Mouse (Mus musculus) right cerebral cortex, postnatal 25 days (tissue): ENCODE results near the gene Ptk6.
"Not testable (repeated sequence)": the region's sequence is repeated elsewhere in the genome, so short reads cannot be mapped to it uniquely, and the experiment has no call there.

ENCODE experiments used
- DNase-seq: peaks from one replicate; pipeline ENCODE4 v3.0.0; 2022

Ptk6 gene

DNA sequence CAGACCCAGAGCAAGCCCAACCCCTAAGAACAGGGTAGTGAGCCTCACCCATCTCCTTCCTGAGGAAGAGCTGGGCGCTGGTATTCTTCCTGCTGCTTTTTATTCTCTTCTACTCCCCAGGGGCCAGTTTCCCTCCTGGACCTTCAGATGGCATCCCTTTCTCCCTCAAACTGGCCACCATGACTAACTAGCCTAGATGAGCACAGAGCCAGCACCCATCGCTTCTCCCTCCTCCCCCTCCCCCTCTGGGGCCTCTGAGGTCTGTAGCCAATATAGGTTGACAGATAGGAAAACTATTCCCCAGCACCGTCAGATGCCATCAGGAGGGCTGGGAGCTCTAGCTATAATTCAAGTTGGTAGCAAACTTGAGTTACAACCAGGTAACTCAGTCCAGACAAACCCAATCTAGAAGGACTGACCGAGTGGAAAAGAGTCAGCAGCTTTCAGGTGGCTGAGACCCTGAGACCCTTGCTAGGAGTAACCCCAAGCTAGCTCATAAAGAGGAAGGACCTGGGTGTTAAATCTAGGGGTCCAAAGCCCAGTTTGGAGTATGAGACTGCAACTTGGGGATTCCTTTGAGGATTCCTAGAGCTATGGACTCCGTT lies 16.4 kb upstream of the Ptk6 start:
- no peak for DNase-seq

GRCm38 (mm10) chr2:181216037-181216436 lies 13.4 kb upstream of the Ptk6 start:
- DNase-seq: no peak

- no peak for DNase-seq
Measured at GRCm38 (mm10) chr2:181213021-181213445, 10.4 kb upstream of the Ptk6 start, which contains the start of gene Srms. Srms (minus strand) TSS chr2:181213185.

DNA sequence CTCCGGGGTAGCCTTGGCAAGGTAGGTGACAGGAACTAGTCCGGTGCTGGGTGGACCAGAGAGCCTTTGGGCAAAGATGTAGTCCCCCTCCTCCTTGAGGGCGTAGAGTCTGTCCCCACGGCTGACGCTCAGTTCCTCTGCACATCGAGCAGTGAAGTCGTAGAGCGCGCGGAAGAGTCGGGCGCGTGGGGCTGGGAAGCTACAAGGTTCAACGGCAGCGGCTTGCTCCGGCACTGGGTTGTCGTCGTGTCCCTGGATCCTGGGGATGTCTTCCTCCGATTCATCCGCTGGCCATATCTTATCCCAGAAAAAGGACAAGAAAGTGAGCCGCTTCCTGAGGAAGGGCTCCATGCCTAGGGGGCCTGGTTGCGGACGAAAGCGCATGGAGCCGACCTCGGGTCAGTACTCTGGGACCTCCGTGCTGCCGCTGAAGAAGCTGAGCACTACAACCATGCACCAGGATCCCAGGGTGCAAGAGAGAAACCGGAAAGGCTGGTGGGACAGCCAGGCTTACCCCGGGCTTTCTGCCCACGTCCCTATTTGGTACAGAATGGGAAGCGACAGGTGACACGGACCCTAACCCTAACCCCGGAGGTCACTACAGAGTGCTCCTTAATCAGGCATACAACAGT lies 9.9 kb upstream of the Ptk6 start:
- no peak for DNase-seq

DNA sequence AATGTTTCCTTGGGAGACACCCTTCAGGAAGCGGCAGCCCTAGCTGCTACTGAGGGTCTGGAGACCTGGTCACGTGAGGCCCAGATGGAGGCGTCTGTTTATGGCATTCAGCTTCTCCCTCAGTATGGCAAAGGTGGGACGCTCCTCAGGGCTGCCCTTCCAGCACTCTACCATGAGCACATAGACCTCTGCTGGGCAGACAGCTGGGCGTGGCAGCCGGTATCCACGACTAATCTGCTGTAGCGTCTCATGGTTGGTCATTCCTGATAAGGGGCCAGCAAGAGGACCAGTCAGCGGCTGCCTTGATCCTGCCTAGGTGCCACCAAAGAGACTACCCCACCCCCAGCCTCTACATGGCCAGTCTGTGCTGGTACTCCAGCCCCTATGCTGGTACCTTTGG lies 3.5 kb upstream of the Ptk6 start:
- no peak for DNase-seq

DNA sequence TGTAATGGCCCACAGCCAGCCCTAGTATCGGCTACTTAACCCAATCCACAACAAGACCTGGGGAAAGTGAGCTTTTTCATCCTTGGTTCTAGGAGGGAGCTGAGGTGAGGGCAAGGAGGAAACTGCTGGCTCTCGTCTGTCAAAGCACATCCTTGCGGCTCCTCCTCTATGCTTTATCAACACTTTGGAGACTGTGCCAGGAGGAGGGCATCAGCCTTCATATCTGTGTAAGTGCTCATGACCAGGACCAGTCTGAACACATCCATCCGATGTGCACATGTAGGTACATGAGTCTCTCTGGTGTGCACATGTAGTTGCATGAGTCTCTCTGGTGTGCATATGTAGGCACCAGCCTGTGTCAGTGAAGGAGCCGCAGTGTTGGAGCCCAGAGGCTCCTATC lies 3.1 kb upstream of the Ptk6 start:
- no peak for DNase-seq

DNA sequence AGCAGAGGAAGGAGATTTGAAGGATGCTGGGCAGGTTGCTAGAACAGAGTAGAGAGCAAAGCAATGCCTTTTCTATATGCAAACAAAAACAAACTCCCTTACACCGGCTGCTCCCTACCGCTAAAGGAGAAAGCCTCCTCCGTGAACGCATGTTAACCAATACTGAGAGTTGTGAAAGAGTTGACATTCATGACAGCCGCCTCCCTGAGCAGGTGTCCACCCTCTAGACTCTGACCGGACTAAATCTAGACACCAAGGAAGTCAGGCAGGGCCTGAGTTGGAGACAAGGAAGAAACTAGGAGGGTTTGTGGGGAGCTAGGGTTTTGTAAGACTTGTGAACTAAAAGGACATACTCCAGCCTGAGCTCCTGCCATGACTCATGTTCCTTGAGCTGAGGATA lies 297 bp upstream of the Ptk6 start:
- DNase-seq: no peak

- no peak for DNase-seq
Measured at GRCm38 (mm10) chr2:181201606-181202005, 983 bp downstream of the Ptk6 start.

GRCm38 (mm10) chr2:181196628-181197300 lies 5.8 kb downstream of the Ptk6 start:
- DNase-seq: no peak

GRCm38 (mm10) chr2:181193044-181193443 lies 9.5 kb downstream of the Ptk6 start:
- no peak for DNase-seq

DNA sequence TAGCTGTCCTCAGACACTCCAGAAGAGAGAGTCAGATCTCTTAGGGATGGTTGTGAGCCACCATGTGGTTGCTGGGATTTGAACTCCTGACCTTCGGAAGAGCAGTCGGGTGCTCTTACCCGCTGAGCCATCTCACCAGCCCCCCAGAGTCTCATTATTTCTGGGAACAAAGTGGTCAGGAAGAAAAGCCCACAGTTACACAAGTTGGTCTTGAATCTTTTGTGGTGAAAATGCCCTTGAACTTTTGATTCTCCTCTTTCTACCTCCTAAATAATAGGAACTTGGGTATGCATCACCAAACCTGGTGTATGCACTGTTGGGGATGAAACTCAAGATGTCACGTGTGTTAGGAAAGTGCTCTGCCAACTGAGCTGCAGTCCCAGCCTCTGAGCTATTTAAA lies 10.7 kb downstream of the Ptk6 start:
- DNase-seq: no peak

GRCm38 (mm10) chr2:181191385-181191784 lies 11.2 kb downstream of the Ptk6 start:
- not testable (repeated sequence) for DNase-seq

DNA sequence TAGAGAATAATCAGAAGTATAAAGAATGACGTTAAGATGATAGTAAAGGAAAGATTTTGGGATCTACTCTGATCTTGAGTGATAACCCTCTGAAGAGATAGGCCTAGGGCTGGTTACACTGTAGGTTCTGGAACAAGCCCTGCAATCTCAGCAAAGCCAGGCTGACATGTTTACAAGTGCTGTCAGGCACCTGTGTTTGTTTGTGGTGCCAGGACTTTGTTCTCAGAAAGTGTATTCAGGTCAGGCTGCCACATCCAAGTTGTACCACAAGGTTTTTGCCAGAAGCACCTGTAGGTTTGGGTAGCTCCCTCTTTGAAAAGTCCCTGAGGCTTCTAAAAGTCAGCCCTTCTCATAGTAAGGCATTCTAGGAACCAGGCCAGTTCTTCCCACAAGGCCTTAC lies 13.3 kb downstream of the Ptk6 start:
- no peak for DNase-seq

GRCm38 (mm10) chr2:181188681-181189080 lies 13.9 kb downstream of the Ptk6 start:
- no peak for DNase-seq

DNA sequence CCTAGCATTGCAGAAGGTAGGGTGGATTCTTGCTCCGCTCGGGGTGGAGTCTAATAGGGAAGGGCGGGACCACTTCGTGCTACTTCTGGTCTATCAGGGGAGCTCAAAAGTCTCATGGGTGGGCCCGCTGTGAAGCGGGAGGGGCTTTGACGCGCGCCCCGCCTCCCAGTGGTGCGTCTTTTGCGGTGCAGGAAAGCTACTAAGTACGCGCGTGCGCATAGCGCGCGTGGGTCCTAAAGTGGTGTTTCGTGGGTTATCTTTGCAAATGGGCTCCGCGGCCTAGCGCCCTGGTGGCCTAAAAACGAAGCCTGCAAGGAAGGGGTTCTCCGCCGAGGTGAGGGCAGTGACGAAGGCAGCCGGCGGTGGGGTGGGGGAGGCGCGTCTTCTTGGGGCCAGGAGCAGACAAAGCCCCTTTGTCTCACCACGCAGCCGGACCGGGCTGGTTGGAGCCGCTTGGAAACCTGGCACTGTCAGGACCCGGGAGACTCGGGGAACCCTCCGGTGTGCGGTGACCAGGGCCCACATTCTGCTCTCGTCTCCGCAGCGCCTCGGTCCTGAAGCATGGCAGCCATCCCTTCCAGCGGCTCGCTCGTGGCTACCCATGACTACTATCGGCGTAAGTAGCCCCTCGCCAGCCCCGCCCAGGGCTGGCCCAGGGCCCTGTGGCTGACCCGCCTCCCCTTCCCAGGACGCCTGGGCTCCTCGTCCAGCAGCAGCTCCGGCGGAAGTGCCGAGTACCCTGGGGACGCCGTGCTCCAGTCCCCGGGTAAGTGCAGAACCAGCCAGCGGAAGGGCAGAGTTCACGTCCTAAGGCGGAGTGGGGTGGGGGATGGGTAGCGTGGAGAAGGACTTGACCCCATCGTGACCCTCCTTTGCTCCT lies 15.2 kb downstream of the Ptk6 start, which contains the start of gene Ppdpf:
TSS of gene Ppdpf (plus strand) at position 127 of the 880 bp plus-strand sequence.
- peak; percentile 92 for DNase-seq

DNA sequence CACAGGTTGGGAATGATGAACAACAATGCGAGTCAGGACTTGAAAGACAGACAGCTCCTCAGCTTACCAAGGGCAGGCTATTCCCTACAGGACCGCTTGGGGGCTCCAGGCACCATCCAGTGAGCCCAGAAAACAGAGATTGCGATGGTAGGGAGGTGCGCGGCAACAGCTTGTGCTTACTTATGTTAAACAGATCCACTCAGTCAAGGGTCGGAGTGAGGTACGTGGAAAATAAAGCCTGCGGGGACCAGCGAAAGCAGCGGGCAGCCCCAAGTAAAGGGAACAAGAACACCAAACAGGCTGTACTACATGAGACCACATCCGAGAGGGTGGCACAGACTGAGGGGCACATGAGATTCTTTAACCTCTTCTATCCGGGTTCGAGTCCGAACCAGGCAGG lies 16.0 kb downstream of the Ptk6 start:
- peak; percentile 86 for DNase-seq

GRCm38 (mm10) chr2:181180898-181181297 lies 21.7 kb downstream of the Ptk6 start:
- DNase-seq: no peak

- DNase-seq: no peak
Measured at GRCm38 (mm10) chr2:181178471-181178870, 24.1 kb downstream of the Ptk6 start.

GRCm38 (mm10) chr2:181178015-181178414 lies 24.6 kb downstream of the Ptk6 start:
- DNase-seq: no peak

- no peak for DNase-seq
Measured at GRCm38 (mm10) chr2:181174646-181175045, 27.9 kb downstream of the Ptk6 start.

GRCm38 (mm10) chr2:181166469-181166868 lies 36.1 kb downstream of the Ptk6 start:
- DNase-seq: no peak

DNA sequence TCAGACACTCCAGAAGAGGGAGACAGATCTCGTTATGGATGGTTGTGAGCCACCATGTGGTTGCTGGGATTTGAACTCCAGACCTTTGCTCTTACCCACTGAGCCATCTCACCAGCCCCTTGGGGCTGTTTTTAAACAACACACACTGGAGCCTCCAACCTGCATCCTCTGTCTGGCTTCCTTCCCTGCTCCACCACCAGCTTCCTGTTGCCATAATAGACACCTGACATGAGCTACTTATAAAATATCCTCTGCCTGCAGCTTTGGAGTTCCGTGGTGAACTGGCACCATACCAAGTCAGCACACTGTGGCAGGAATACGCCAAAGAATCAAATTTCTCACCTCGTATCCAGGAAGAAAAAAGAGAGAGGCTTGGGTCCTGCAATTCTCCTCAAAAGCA lies 41.8 kb downstream of the Ptk6 start:
- no peak for DNase-seq

GRCm38 (mm10) chr2:181159771-181160170 lies 42.8 kb downstream of the Ptk6 start:
- DNase-seq: peak; percentile 80
